Mouse (Mus musculus) kidney, embryonic 14.5 days (tissue): Measurements from ENCODE around the gene Tyms. TPM values are rescaled to one million over a fixed set of nuclear protein-coding genes. Genes with fewer than 3 reads are reported as not detected.

Experiments
- ATAC-seq: fragments of 200-750 bp; cut with Nextera tagmentation; 2 replicates; pipeline ENCODE4 v1.8.0; 2017; ENCODE audit warnings: moderate number of reproducible peaks, mild to moderate bottlenecking, moderate TSS enrichment, moderate library complexity; ENCODE audit not compliant: low FRiP score, low TSS enrichment
- H3K27ac ChIP-seq: fragments of 300-500 bp; sonication (generic); 2 replicates; pipeline ENCODE4 v1.5.1; 2014; ENCODE audit warnings: low read depth, mild to moderate bottlenecking, low read length, moderate library complexity, mixed read lengths
- H3K27me3 ChIP-seq: fragments of 300-500 bp; sonication (generic); 2 replicates; pipeline ENCODE4 v1.6.1; 2014; ENCODE audit warnings: mild to moderate bottlenecking, low read length; ENCODE audit not compliant: control insufficient read depth, insufficient read depth
- H3K36me3 ChIP-seq: fragments of 300-500 bp; sonication (generic); 2 replicates; pipeline ENCODE4 v1.6.1; 2014; ENCODE audit warnings: low read length, mixed read lengths; ENCODE audit not compliant: control insufficient read depth, insufficient read depth
- H3K4me1 ChIP-seq: fragments of 300-500 bp; sonication (generic); 2 replicates; pipeline ENCODE4 v1.6.1; 2014; ENCODE audit warnings: low read length, mixed read lengths; ENCODE audit not compliant: control insufficient read depth, insufficient read depth
- H3K4me2 ChIP-seq: fragments of 300-500 bp; sonication (generic); replicated peaks from 2 replicates; pipeline ENCODE4 v1.6.1; 2014; ENCODE audit warnings: low read depth, mild to moderate bottlenecking, low read length
- H3K4me3 ChIP-seq: fragments of 300-500 bp; sonication (generic); 2 replicates; pipeline ENCODE4 v1.5.1; 2014; ENCODE audit warnings: mild to moderate bottlenecking, low read length
- H3K9ac ChIP-seq: fragments of 300-500 bp; sonication (generic); 2 replicates; pipeline ENCODE4 v1.6.1; 2014; ENCODE audit warnings: low read depth, mild to moderate bottlenecking, low read length, moderate library complexity
- H3K9me3 ChIP-seq: fragments of 300-500 bp; sonication (generic); 2 replicates; pipeline ENCODE4 v1.6.1; 2016; ENCODE audit warnings: low read length; ENCODE audit not compliant: control insufficient read depth
- WGBS: fragments of 180-500 bp; shearing (Covaris S2); extraction: QIAGEN DNeasy Blood & Tissue Kit; methylation state at CpG from one replicate; pipeline ENCODE4 v1.1.7; 2014; 5-methylcytosine and 5-hydroxymethylcytosine counted together
- polyA plus RNA-seq: library from polyadenylated mRNA; unstranded; fragments of >200 nt; fragmentation: Nextera tagmentation; extraction: Ambion mirVana; gene quantifications from 2 replicates; pipeline ENCODE4 v1.2.1, GENCODE M21; 2014

The Tyms gene
- 328 and 403 TPM in 2 replicates for polyA plus RNA-seq

GRCm38 (mm10) chr5:30072825-30073821, at the start of gene Tyms:
Gene Tyms, minus strand, starts transcription at chr5:30073617.
- Histone ChIP-seq H3K27me3 (no peaks in the 10 kb centered on the region), H3K4me2 (peak within 1 kb of the TSS; percentile 62), H3K27ac (peak within 1 kb of the TSS; percentile 77), H3K36me3 (peaks cover 31% of the 10 kb centered on the region), H3K4me3 (peak within 1 kb of the TSS; percentile 76), H3K9me3 (no peaks in the 10 kb centered on the region), H3K4me1 (peaks cover 9% of the 10 kb centered on the region; the same call in 1 of the 2 replicates), H3K9ac (peak within 1 kb of the TSS; percentile 81)
- ATAC-seq = peak; percentile 89
- 1% methylated on average over 45 of the region's 45 CpGs for WGBS

- Histone ChIP-seq H3K36me3 (peaks cover 93% of the 10 kb centered on the region), H3K9ac (no peak overlapping the region), H3K27ac (no peak overlapping the region), H3K9me3 (no peaks in the 10 kb centered on the region), H3K4me2 (no peak overlapping the region), H3K27me3 (no peaks in the 10 kb centered on the region), H3K4me1 (no peaks in the 10 kb centered on the region), H3K4me3 (no peak overlapping the region)
- 94% methylated on average over 6 of the region's 6 CpGs for WGBS
- no peak for ATAC-seq
Observed at GRCm38 (mm10) chr5:30122481-30122880, 49.1 kb upstream of the Tyms start.

GRCm38 (mm10) chr5:30120106-30120505, 46.7 kb upstream of the Tyms start:
- no peak for ATAC-seq
- H3K36me3 ChIP-seq = peaks cover 70% of the 10 kb centered on the region
- H3K27me3 ChIP-seq = 0 out of 2 replicates have a peak, but pooled peaks cover 3% of the 10 kb centered on the region
- H3K9me3 ChIP-seq = no peaks in the 10 kb centered on the region
- no peaks in the 10 kb centered on the region for H3K4me1 ChIP-seq
- WGBS = 86% methylated on average over 7 of the region's 7 CpGs
- no peak overlapping the region for H3K4me3 ChIP-seq
- H3K4me2 ChIP-seq = no peak overlapping the region
- H3K27ac ChIP-seq = no peak overlapping the region
- no peak overlapping the region for H3K9ac ChIP-seq

GRCm38 (mm10) chr5:30119163-30119562, 45.7 kb upstream of the Tyms start:
- H3K4me1 ChIP-seq = no peaks in the 10 kb centered on the region
- no peak for ATAC-seq
- WGBS = 67% methylated on average over 6 of the region's 6 CpGs
- H3K27ac ChIP-seq = peak overlapping the region; percentile 42; the same call in 1 of the 2 replicates
- no peaks in the 10 kb centered on the region for H3K9me3 ChIP-seq
- H3K27me3 ChIP-seq = peaks cover 9% of the 10 kb centered on the region
- peaks cover 61% of the 10 kb centered on the region for H3K36me3 ChIP-seq
- H3K9ac ChIP-seq = no peak overlapping the region
- no peak overlapping the region for H3K4me2 ChIP-seq
- no peak overlapping the region for H3K4me3 ChIP-seq

GRCm38 (mm10) chr5:30118018-30118417, 44.6 kb upstream of the Tyms start:
- peaks cover 13% of the 10 kb centered on the region for H3K27me3 ChIP-seq
- ATAC-seq = no peak
- no peak overlapping the region for H3K4me3 ChIP-seq
- no peak overlapping the region for H3K9ac ChIP-seq
- no peak overlapping the region for H3K27ac ChIP-seq
- WGBS = 90% methylated on average over 1 of the region's 1 CpGs
- no peak overlapping the region for H3K4me2 ChIP-seq
- peaks cover 51% of the 10 kb centered on the region for H3K36me3 ChIP-seq
- no peaks in the 10 kb centered on the region for H3K4me1 ChIP-seq
- H3K9me3 ChIP-seq = no peaks in the 10 kb centered on the region

GRCm38 (mm10) chr5:30115718-30116117, 42.3 kb upstream of the Tyms start:
- H3K4me2 ChIP-seq = no peak overlapping the region
- peaks cover 28% of the 10 kb centered on the region for H3K36me3 ChIP-seq
- no peak overlapping the region for H3K4me3 ChIP-seq
- WGBS = 28% methylated on average over 10 of the region's 10 CpGs
- no peak overlapping the region for H3K27ac ChIP-seq
- H3K9ac ChIP-seq = no peak overlapping the region
- peaks cover 19% of the 10 kb centered on the region for H3K27me3 ChIP-seq
- no peak for ATAC-seq
- no peaks in the 10 kb centered on the region for H3K9me3 ChIP-seq
- peaks cover 10% of the 10 kb centered on the region for H3K4me1 ChIP-seq

GRCm38 (mm10) chr5:30114761-30115140, 41.3 kb upstream of the Tyms start:
- WGBS = under 1% methylated on average over 28 of the region's 28 CpGs
- peaks cover 18% of the 10 kb centered on the region for H3K36me3 ChIP-seq
- peak; percentile 9; the same call in 1 of the 2 replicates for ATAC-seq
- peak overlapping the region; percentile 53 for H3K4me3 ChIP-seq
- peaks cover 19% of the 10 kb centered on the region for H3K27me3 ChIP-seq
- H3K4me2 ChIP-seq = peak overlapping the region; percentile 92
- peaks cover 19% of the 10 kb centered on the region for H3K4me1 ChIP-seq
- no peak overlapping the region for H3K27ac ChIP-seq
- no peaks in the 10 kb centered on the region for H3K9me3 ChIP-seq
- H3K9ac ChIP-seq = peak overlapping the region; percentile 50

GRCm38 (mm10) chr5:30113881-30114760, 40.7 kb upstream of the Tyms start:
- Histone ChIP-seq H3K27ac (no peak overlapping the region), H3K9ac (peak overlapping the region; percentile 50), H3K27me3 (peaks cover 19% of the 10 kb centered on the region), H3K9me3 (no peaks in the 10 kb centered on the region), H3K36me3 (peaks cover 12% of the 10 kb centered on the region), H3K4me3 (peak overlapping the region; percentile 53), H3K4me1 (peaks cover 19% of the 10 kb centered on the region), H3K4me2 (peak overlapping the region; percentile 92)
- under 1% methylated on average over 91 of the region's 103 CpGs for WGBS
- peak; percentile 74 for ATAC-seq
